Mouse (Mus musculus) heart, embryonic 16.5 days (tissue): ENCODE measurements around the gene Zc3h12d. TPM values are rescaled to one million over a fixed set of nuclear protein-coding genes. Genes with fewer than 3 reads are reported as not detected.
A peak's percentile ranks its signal among the peaks of the same experiment; 100 is the strongest.

ENCODE experiments used
- ATAC-seq: fragments of 200-750 bp; cut with Nextera tagmentation; replicated peaks from 2 replicates; pipeline ENCODE4 v1.8.0; 2017; ENCODE audit warnings: moderate number of reproducible peaks; ENCODE audit not compliant: insufficient read depth, low FRiP score; ENCODE audit errors: extremely low read depth
- H3K27ac ChIP-seq: fragments of 300-500 bp; sonication (generic); 2 replicates; pipeline ENCODE4 v1.5.1; 2014; ENCODE audit warnings: mild to moderate bottlenecking, low read length, control low read depth, moderate library complexity
- H3K27me3 ChIP-seq: fragments of 300-500 bp; sonication (generic); 2 replicates; pipeline ENCODE4 v1.6.1; 2014; ENCODE audit warnings: low read length, mixed read lengths; ENCODE audit not compliant: control insufficient read depth, insufficient read depth
- H3K36me3 ChIP-seq: fragments of 300-500 bp; sonication (generic); 2 replicates; pipeline ENCODE4 v1.6.1; 2014; ENCODE audit not compliant: control insufficient read depth, insufficient read depth
- H3K4me1 ChIP-seq: fragments of 300-500 bp; sonication (generic); 2 replicates; pipeline ENCODE4 v1.6.1; 2014; ENCODE audit warnings: low read length, mixed read lengths; ENCODE audit not compliant: control insufficient read depth, insufficient read depth
- H3K4me2 ChIP-seq: fragments of 300-500 bp; sonication (generic); 2 replicates; pipeline ENCODE4 v1.6.1; 2014; ENCODE audit warnings: low read depth, mild to moderate bottlenecking, control low read depth, low read length
- H3K4me3 ChIP-seq: fragments of 300-500 bp; sonication (generic); 2 replicates; pipeline ENCODE4 v1.5.1; 2014; ENCODE audit warnings: mild to moderate bottlenecking, control low read depth, low read length
- H3K9ac ChIP-seq: fragments of 300-500 bp; sonication (generic); 2 replicates; pipeline ENCODE4 v1.6.1; 2014; ENCODE audit warnings: low read length, control low read depth
- H3K9me3 ChIP-seq: fragments of 300-500 bp; sonication (generic); replicated peaks from 2 replicates; pipeline ENCODE4 v1.6.1; 2016; ENCODE audit warnings: low read length; ENCODE audit not compliant: control insufficient read depth
- WGBS: fragments of 180-500 bp; shearing (Covaris S2); extraction: QIAGEN DNeasy Blood & Tissue Kit; methylation state at CpG from one replicate; pipeline ENCODE4 v1.1.7; 2014; 5-methylcytosine and 5-hydroxymethylcytosine counted together
- polyA plus RNA-seq: library from polyadenylated mRNA; unstranded; fragments of >200 nt; fragmentation: Nextera tagmentation; extraction: Ambion mirVana; gene quantifications from 2 replicates; pipeline ENCODE4 v1.2.1, GENCODE M21; 2015

Zc3h12d gene
- polyA plus RNA-seq = 0.34 and 0.38 TPM in 2 replicates

DNA sequence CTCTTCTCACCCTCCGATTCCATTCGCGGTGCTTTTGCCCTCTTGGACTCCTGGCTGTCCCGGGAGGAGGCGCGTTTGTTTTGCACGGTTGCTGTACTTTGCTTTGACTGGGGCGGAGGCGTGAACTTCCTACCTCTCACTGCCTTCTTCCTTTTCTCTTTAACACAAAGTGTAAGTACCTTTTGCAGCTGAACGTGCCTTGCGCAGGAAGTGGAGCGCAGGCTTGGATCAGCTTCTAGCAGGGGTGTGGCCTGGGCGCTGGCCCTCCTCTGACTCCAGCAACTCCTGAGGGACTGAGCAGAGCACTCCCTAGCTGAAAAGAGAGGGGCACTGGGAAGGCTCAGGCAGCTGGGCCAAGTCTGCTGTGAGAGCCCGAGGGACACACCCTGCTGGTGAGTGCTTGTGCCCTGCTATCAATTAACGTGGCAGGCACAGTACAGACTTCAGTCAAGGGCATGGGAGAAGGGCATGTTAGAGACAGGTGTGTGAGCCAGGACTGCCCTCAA is at the start of gene Zc3h12d:
TSS of gene Zc3h12d (plus strand) at position 300 of the 506 bp plus-strand sequence.
- H3K27ac ChIP-seq = no peak within 1 kb of the TSS
- WGBS = 5% methylated on average over 15 of the region's 15 CpGs
- H3K9ac ChIP-seq = peak within 1 kb of the TSS; percentile 65

DNA sequence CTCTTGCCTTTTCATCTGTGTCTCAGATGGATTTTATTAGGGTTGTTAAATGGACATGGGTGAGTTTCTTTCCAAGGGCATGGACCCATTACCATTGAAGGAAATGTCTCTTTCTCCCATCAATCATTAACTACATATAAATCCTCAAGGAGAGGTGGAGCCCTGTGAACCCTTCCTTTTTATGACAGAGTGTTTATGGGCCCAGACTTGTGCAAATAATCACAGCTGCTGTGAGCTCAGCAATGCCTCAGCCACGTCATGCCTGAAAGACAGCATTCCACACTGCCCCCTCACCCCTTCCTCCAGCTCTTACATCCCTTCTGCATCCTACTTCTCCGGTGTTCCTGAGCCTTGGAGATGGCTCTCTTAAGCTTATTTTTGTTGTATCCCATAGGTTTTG is 45.0 kb upstream of the Zc3h12d start:
- no peak for ATAC-seq
- H3K27me3 ChIP-seq = no peaks in the 10 kb centered on the region
- H3K9ac ChIP-seq = no peak overlapping the region
- no peak overlapping the region for H3K4me2 ChIP-seq
- H3K4me3 ChIP-seq = no peak overlapping the region
- 49% methylated on average over 2 of the region's 2 CpGs for WGBS
- H3K9me3 ChIP-seq = no peaks in the 10 kb centered on the region
- peaks cover 6% of the 10 kb centered on the region for H3K36me3 ChIP-seq
- no peak overlapping the region for H3K27ac ChIP-seq
- peaks cover 2% of the 10 kb centered on the region; the same call in 1 of the 2 replicates for H3K4me1 ChIP-seq

More for the DNA sequence above, at the start of gene Zc3h12d:
- Histone ChIP-seq H3K27me3 (no peaks in the 10 kb centered on the region; the same call in 1 of the 2 replicates), H3K9me3 (no peaks in the 10 kb centered on the region), H3K36me3 (no peaks in the 10 kb centered on the region), H3K4me3 (peak within 1 kb of the TSS; percentile 44), H3K4me1 (peaks cover 6% of the 10 kb centered on the region; the same call in 1 of the 2 replicates), H3K4me2 (peak within 1 kb of the TSS; percentile 67)
- peak; percentile 80 for ATAC-seq

DNA sequence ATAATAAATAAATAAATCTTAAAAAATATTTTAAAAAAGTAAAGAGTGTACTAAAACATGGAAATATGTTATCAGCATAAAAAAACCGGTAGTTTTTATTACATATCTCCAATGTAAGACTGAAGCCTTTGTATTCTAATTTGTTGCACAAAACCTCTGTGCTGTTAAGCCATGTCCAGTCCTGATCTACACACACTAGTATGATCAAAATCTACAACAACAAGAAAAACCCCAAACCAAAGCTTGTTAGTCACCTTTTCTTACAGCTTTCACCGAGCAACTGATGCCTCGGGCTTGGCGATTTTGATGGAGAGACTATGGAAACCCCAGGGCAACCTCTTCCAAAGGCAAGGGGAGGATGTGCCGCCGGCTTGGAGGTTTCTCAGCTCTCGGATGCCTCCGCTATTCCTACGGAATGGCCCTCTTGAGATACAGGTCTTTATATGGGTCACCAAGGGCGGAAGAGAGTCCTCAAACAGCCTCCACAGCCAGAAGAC is 40.0 kb upstream of the Zc3h12d start:
- Histone ChIP-seq H3K4me1 (peaks cover 11% of the 10 kb centered on the region), H3K27ac (peak overlapping the region; percentile 67), H3K27me3 (no peaks in the 10 kb centered on the region), H3K9me3 (no peaks in the 10 kb centered on the region), H3K36me3 (peaks cover 14% of the 10 kb centered on the region), H3K9ac (peak overlapping the region; percentile 77), H3K4me3 (peak overlapping the region; percentile 76), H3K4me2 (peak overlapping the region; percentile 64)
- ATAC-seq = no peak
- WGBS = 0% methylated on average over 10 of the region's 10 CpGs

DNA sequence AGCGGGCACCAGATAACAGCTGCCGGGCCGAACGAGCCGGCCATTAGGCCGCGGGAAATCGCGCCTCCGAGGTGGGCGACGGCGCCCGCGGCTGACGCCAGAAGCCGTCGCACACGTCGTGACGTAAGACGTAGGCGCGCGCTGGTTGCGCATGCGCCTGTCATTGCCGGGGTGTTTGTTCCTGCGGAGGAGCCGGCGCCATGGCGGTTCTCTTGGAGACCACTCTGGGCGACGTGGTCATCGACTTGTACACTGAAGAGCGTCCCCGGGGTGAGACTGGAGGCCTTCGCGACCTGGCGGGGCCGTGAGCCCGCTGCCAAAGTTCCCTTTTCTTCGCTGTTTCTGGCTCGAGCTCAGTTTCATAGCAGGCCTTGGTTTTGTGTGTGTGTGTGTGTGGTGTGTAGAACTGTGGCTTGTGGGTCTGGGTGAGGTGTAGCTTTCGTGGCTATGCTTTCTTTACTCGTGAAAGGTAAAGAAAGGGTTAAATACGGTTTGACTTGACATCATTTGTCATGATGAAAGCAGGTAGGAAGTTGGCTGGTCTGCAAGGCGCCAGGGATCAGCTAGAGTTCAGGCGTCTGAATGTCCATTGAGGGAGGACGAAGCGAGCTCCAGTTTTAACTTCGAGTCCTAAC is 39.4 kb upstream of the Zc3h12d start, which contains the start of the genes Ginm1 and Ppil4:
TSS of gene Ginm1 (minus strand) at position 74 of the 635 bp plus-strand sequence.
TSS of gene Ppil4 (plus strand) at position 141 of the 635 bp plus-strand sequence.
- under 1% methylated on average over 52 of the region's 52 CpGs for WGBS
- peak within 1 kb of the TSS; percentile 77 for H3K9ac ChIP-seq
- peaks cover 18% of the 10 kb centered on the region for H3K36me3 ChIP-seq
- H3K27me3 ChIP-seq = no peaks in the 10 kb centered on the region
- peaks cover 11% of the 10 kb centered on the region for H3K4me1 ChIP-seq
- ATAC-seq = peak; percentile 92
- no peaks in the 10 kb centered on the region for H3K9me3 ChIP-seq
- peak within 1 kb of the TSS; percentile 67 for H3K27ac ChIP-seq
- peak within 1 kb of the TSS; percentile 90 for H3K4me2 ChIP-seq
- H3K4me3 ChIP-seq = peak within 1 kb of the TSS; percentile 76

DNA sequence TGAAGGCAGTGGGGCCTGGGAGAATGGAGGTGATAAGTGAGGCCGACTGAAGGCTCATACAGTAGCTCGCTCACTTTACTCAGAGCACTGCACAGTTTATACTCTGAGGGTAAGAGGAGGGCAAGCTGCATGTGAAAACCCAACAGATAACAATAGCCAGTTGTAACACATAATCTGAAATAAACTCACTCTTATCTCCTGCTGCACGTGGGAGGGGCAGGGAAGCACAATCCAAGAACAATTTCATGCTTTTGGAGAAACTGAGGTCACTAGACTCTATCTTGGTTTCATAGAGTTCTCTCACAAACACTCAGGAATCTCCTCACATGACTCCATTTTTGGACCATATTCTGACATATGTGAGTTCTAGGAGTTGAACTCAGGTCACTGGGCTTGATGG is 31.0 kb upstream of the Zc3h12d start:
- no peaks in the 10 kb centered on the region for H3K27me3 ChIP-seq
- no peak overlapping the region for H3K9ac ChIP-seq
- peaks cover 56% of the 10 kb centered on the region for H3K36me3 ChIP-seq
- no peaks in the 10 kb centered on the region for H3K4me1 ChIP-seq
- H3K4me3 ChIP-seq = no peak overlapping the region
- H3K27ac ChIP-seq = no peak overlapping the region
- ATAC-seq = no peak
- H3K9me3 ChIP-seq = no peaks in the 10 kb centered on the region
- 66% methylated on average over 3 of the region's 3 CpGs for WGBS
- no peak overlapping the region for H3K4me2 ChIP-seq

DNA sequence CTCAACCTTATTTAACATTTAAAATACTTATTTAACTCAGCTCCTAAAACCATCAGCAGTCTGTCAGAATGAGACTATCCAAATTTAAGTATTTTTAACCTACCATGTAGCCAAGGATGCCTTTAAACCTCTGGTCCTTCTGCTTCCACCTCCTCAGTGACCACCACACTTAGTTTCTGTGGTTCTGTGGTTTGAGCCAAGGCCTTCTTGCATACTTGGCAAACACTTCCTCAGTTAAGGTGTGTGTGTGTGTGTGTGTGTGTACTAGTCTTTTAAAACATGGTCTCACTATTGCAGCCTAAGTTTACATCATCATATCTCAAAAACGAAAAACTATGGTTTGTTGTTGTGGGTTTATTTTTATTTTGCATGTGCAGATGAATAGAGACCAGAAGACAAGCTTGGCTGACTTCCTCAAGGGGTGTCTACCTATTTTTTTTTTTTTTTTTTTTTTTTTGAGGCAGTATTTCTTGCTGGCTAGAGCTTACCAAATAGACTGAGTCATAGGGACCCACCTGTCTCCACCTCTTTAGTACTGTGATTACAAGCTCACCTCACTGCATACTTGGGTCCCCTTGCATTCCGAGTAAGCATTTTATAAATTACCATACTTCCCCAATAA is 29.6 kb upstream of the Zc3h12d start:
- no peak overlapping the region for H3K27ac ChIP-seq
- H3K36me3 ChIP-seq = peaks cover 47% of the 10 kb centered on the region
- no peak overlapping the region for H3K4me2 ChIP-seq
- ATAC-seq = no peak
- no peaks in the 10 kb centered on the region for H3K4me1 ChIP-seq
- 88% methylated on average over 2 of the region's 2 CpGs for WGBS
- H3K9me3 ChIP-seq = no peaks in the 10 kb centered on the region
- H3K4me3 ChIP-seq = no peak overlapping the region
- no peaks in the 10 kb centered on the region for H3K27me3 ChIP-seq
- H3K9ac ChIP-seq = no peak overlapping the region

DNA sequence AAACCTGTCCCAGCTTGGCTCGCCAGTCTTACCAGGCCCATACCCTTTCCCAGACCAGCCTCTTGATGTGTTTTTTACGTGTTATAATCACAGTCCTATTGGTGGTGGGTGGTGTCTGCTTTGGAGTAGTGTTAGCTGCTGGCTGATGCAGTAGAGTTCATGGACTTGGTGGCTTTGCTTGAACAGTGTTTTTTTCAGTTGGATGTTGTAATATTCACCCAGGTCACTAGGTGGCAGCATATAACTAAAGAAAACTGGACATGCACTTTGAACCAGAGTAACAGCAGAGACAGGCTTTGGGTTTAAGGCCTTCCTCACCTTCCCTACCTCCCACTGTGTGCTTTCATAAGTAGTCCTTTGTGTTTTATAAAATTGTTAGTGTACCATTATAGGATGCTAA is 22.3 kb upstream of the Zc3h12d start:
- Histone ChIP-seq H3K4me2 (no peak overlapping the region), H3K4me1 (no peaks in the 10 kb centered on the region), H3K9me3 (no peaks in the 10 kb centered on the region), H3K4me3 (no peak overlapping the region), H3K27ac (no peak overlapping the region), H3K9ac (no peak overlapping the region), H3K27me3 (no peaks in the 10 kb centered on the region), H3K36me3 (peaks cover 16% of the 10 kb centered on the region)
- ATAC-seq = no peak
- WGBS = 48% methylated on average over 2 of the region's 2 CpGs

DNA sequence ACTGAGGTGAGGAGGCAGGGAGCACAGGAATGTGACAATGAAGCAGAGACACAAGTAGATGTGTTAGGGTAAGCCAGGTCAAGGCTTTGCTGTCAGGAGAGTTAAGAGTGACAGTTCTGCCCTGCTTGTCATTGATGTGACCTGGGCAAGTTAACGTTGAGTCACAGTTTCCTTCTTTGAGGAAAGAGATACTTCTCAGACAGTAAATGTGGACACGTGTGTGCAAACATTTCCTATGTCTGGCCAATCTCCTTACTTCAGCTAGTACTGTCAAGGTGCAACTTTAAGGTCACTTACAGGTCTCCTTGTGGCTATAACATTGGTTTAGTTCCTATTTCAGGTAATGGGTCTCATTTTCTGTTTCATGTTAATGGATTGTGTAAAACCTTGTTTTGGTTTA is 15.8 kb upstream of the Zc3h12d start:
- Histone ChIP-seq H3K4me3 (no peak overlapping the region), H3K4me2 (no peak overlapping the region), H3K4me1 (no peaks in the 10 kb centered on the region), H3K27me3 (no peaks in the 10 kb centered on the region), H3K9ac (no peak overlapping the region), H3K9me3 (no peaks in the 10 kb centered on the region), H3K27ac (no peak overlapping the region), H3K36me3 (peaks cover 18% of the 10 kb centered on the region)
- WGBS = 44% methylated on average over 2 of the region's 2 CpGs
- no peak for ATAC-seq

DNA sequence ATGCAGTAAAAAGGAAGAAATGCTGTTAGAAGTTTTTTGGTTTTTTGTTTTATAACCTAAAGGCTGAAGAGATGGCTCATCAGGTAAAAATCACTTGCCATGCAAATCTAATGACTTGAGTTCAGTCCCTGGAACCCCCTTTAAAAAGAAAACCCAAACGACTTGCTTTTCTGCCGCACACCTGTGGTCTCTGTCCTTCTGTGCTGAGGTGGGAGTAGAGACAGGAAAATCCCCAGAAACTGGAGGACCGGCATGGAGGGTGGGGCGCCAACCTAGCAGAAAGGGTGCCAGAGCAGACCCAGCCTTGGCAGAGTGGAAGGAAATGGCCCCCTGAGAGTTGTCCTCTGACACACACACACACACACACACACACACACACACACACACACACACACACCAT is 13.6 kb upstream of the Zc3h12d start:
- no peaks in the 10 kb centered on the region for H3K4me1 ChIP-seq
- H3K4me3 ChIP-seq = no peak overlapping the region
- H3K9me3 ChIP-seq = no peaks in the 10 kb centered on the region
- H3K27me3 ChIP-seq = no peaks in the 10 kb centered on the region
- WGBS = 91% methylated on average over 4 of the region's 4 CpGs
- H3K4me2 ChIP-seq = no peak overlapping the region
- no peak for ATAC-seq
- H3K27ac ChIP-seq = no peak overlapping the region
- H3K36me3 ChIP-seq = peaks cover 28% of the 10 kb centered on the region
- no peak overlapping the region for H3K9ac ChIP-seq
